Mouse (Mus musculus) gastrocnemius, postnatal 14 days (tissue): ENCODE data around the gene Sema3f. TPM values are rescaled to one million over a fixed set of nuclear protein-coding genes. Genes with fewer than 3 reads are reported as not detected.

Source experiments
- DNase-seq: peaks from one replicate; pipeline ENCODE4 v3.0.0; 2021; ENCODE audit warnings: mixed read lengths
- intact Hi-C: fragments of 180-260 bp; cut with DNase I; formaldehyde crosslinking; loops from one replicate; pipeline ENCODE4 v1.15.1; 2025; ENCODE audit warnings: low total_unique reads
- total RNA-seq, 2 experiments: library from RNA; stranded (reverse); gene quantifications; 2 replicates each; pipeline ENCODE4 v1.2.3; 2021

Gene Sema3f
- total RNA-seq, 2 experiments from 2014 or later = 8.4 to 10.6 TPM

DNA sequence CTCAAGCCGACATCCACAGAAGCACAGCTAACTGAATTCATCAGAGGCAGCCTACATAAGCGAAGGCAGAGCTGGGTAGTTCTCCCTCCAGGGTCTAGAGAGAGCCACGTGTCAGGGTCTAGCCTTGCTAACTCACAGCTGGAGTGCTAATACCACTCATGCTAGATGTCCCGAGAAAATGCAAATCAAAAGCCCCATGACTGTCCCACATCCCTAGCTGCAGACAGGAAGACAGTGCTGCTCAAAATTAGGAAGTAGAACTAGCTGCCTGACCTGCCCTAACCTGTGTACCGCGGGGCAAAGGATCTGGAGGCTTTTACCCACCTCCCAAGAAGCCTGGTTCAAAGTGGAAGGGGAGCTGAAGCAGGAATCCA lies 14.2 kb downstream of the Sema3f start:
- DNase-seq = no peak
- intact Hi-C loops = no loop called here

DNA sequence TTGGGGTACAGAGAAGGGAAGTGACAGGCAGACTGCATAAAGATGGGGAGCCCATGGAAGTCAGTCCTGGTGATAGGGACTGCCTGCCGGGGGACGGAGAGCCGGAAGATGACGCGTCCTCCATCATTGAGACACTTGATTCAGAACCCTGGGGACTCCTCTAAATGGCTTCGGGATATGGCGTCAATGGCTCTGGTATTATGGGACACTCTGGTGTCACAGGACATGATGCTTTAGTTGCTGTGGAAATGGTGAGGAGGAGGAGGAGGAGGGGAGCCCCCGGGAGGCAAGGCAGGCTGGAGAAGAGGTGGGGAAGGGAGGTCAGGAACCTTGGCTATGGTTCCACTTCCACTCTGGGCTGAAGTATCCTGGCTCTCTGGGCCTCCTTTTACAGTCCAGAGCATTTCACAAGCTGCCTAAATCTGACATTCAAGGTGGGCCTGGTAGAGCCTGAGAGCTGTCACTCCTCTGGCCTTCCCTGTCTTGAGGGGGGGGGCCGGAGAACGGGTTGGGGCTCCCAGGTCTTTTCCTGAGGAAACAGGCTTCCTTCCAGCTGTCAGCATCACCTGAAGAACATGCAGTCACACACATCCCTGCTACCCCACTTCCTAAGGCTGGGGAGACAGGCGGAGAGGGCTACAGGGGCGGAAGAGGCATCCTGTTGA lies 14.7 kb downstream of the Sema3f start:
- no peak for DNase-seq
- intact Hi-C loops = no loop called here

DNA sequence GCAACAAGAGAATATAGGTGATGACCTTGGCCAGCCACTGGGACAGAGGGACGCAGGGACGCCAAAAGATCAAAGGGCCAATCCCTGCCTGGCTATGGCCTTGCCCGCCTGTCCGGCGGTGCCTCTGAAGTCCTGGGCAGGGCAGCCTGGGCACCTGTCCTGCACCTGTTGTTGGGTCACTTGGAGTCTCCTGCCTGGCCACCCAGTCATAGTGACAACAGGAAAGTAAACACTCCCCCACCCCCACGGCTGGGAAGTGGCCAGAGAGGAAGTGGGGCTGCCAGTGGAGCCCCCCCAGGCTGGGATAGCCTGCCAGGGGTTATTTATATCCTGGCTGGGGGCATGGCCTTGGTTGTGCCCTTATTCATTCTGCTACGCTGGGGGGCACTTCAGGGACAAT lies 15.6 kb downstream of the Sema3f start:
- intact Hi-C loops = no loop called here
- peak; percentile 54 for DNase-seq

DNA sequence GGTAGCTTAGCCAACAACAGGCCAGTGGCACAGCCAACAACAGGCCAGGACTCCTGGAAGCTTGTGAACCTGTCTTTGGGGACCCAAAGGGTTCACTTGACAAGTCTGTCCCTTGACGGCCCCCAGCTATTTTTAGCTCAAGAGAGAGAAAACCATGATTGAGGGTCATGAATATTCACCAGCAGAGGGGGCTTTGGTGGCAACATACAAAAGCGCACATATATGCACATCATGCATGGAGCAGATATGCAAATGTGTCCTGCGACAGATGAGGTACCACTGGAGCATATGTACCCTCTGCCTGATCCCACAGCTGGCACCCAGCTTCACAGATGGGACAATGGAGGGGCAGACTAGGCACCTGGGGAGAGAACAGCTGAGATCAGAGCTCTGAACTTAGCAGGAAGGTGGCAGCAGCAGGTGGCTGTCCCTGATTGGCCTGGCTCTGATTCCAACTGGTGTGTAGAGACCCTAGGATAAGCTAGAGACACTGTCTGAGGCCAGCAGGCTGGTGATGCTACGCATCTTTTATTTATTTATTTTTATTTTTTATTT lies 16.8 kb downstream of the Sema3f start:
- intact Hi-C loops = no loop called here
- DNase-seq = no peak

DNA sequence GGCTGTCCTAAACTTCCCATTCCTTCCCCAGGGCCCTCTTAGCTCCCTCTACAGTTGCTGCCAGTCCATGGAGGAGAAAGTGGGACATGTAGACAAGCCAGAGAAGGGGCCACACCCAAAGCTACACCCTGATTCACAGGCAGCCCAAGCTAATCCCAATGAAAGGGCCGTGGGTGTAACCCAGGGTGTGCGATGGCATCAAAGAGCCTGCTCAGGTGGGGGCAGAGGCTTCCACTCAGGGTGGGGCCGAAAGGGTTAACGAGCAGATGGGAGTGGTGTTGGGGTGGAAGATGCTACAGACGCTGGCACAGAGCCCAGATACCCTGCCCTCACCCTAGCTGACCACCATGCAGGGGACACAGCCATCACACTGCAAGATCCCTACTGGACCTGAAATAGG lies 17.5 kb downstream of the Sema3f start:
- no peak for DNase-seq
- intact Hi-C loops = no loop called here

DNA sequence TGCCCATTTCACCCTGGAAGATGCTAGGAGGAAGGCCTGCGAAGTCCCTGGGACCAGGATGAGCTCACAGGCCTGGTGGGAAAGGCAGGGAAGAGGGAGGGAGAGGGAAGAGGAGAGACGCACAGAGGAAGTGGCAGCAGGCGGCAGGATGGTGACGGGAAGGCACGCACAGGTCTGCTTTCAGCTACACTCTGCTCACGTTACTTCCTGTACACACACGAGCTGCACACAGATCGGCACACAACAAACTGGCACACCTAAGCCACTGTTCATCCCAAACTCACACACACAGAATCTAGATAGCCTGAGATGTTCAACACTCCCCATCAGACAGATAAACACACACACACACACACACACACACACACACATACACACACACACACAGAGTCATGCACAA lies 19.9 kb downstream of the Sema3f start:
- intact Hi-C loops = no loop called here
- no peak for DNase-seq

DNA sequence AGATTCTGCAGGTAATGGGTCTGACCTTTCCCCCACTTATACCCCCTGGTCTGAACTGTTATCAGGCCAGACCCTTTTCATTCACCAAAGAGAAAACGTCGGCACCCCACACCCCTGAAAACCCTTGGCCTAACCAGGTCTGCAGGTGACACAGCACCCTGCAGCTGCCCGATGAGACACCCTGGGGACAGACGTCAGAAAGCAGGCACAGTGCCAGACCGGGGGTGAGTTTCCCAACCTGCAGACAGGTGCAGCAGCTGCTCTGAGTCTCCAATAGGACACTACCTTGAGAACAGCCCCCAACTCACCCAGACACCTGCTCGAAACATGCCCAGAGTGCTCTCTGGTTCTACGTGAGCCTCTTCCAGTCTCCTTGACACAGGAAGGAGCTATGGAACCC lies 21.3 kb downstream of the Sema3f start:
- DNase-seq = no peak
- intact Hi-C loops = loop anchor here (2.0 kb wide), 1 partner anchor 48 kb away; no protein-coding TSS in a partner anchor

DNA sequence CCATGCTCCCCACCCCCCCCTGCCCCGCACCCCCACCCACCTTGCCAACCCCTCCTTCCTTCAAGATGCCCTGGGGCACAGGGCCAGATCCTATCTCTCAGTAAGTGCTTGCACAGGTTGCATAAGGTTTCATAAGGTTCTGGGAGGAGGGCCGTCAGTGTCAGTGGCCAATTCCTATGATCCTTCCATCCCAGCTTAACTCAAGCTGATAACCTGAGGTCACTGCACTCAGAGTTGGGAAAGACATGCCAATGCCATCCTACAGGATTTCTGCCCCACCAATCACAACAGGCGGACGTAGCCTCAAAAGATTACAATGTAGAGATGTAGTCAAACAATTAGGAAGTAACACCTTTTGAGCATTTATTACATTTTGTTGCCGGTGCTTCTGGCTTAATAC lies 21.9 kb downstream of the Sema3f start:
- no peak for DNase-seq
- intact Hi-C loops = loop anchor here (2.0 kb wide), 1 partner anchor 48 kb away; no protein-coding TSS in a partner anchor

DNA sequence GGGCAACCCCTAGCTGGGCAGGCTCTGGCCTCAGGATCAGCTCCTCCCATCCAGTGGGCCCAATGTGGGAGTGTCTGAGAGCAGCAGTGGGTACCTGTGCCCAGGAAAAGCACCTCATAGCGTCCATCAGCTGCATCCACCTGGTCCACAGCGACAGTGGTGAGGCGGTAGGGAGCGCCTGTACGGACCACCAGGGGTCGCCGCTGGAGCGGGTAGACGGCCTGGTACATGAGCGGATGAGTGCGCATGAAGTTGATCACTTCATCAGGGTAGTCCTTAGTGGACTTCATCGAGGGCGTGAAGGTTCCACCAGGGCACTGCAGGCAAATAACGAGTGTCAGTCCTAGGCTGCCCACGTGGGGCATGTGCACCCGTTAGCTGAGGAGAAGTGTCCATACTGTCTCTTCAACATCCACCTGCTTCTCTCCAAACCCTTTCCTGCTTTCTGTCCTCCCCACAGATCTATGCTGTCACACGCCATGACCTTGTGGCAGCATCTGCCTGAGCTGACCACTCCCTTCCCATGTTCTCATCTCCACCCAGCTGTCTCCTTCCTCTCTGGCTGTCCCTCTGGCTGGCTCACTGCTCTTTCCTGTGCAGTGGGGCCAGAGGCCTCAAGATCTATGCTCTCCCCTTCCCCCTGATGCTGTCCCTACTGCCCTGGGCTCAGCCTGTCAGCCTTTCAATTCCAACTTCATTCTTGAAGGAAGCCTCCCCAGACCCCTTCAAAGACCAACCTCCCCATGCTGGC lies 24.9 kb downstream of the Sema3f start:
- peak; percentile 70 for DNase-seq
- intact Hi-C loops = no loop called here

DNA sequence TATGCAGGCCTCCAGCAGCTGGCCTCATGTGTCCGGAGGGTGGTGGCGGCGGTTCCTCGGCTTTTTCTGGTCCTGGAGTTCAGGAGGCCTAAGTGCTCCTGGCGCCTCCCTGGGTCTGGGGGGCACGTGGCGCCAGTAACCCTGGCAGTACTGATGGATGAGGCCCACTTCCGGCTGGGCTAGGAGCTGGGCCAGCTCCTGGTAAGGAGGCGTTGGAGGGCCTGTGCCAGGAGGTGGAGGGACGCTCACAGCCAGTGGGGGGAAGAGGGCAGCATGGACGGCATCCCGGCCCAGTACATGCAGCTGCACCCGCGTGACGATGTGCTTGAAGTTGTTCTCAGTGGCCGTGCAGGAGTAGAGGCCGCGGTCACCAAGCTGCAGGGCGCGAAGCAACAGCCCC lies 27.9 kb downstream of the Sema3f start:
- DNase-seq = no peak
- intact Hi-C loops = no loop called here

DNA sequence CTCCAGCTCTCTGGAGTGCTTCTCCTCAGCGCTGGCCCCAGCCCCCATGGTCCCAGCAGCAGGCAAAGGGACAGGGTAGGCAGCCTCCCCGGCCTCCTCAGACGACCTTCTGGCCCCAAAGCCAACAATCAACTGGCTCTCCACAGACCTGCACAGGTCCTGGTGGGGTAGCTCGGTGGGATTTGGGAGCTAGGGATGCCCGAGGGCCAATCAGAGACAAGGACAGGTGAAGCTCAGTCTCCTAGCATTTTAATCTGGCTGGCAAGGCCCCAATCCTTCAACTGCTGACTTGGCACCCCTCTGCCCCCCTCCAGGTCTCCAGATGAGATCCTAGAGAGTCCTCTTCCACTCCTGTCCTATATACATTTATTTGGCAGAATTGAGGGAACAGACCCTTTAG lies 30.8 kb downstream of the Sema3f start, which contains the start of gene Gnat1:
Gene Gnat1, minus strand, starts transcription at position 212 of the 400 bp plus-strand sequence.
- DNase-seq = no peak
- intact Hi-C loops = loop anchor here (5.0 kb wide), 1 partner anchor 77 kb away; no protein-coding TSS in a partner anchor

DNA sequence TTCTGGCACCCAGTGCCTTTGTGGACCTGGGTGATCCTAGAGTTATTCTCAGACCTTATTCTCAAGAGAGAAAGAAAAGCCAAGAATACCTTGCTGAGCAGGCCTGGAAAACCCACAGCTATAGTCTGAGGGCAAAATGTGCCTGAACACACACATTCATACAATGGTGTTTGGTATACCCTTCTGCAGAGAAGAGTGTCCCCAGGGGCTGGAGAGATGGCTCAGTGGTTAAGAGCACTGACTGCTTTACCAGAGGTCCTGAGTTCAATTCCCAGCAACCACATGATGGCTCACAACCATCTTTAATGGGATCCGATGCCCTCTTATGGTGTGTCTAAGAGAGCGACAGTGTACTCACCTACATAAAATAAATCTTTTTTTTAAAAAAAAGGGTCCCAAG lies 31.4 kb downstream of the Sema3f start:
- intact Hi-C loops = loop anchor here (5.0 kb wide), 1 partner anchor 77 kb away; no protein-coding TSS in a partner anchor
- no peak for DNase-seq

DNA sequence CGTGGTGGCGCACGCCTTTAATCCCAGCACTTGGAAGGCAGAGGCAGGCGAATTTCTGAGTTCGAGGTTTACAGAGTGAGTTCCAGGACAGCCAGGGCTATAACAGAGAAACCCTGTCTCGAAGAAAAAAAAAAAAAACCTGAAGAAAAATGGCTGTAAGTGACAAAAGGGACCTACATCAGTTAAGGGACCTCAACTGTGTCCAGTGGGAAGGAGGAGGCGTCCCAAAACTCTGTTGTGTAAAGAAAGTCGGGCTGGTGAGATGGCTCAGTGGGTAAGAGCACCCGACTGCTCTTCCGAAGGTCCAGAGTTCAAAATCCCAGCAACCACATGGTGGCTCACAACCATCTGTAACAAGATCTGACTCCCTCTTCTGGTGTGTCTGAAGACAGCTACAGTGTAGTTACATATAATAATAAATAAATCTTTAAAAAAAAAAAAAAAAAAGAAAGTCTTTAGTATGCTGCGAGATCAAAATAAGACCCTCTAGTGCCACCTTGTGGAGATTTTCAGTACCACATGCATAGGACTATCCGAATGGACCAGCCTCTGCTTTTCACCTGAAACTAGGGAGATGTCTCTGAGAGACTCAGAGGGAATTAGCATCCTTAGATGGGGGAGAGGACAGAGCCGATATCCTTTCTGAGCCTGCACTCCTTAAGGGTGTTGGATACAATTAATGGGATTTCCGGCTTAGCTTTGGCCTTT lies 32.3 kb downstream of the Sema3f start:
- intact Hi-C loops = loop anchor here (5.0 kb wide), 1 partner anchor 76 kb away; no protein-coding TSS in a partner anchor
- peak; percentile 64 for DNase-seq

DNA sequence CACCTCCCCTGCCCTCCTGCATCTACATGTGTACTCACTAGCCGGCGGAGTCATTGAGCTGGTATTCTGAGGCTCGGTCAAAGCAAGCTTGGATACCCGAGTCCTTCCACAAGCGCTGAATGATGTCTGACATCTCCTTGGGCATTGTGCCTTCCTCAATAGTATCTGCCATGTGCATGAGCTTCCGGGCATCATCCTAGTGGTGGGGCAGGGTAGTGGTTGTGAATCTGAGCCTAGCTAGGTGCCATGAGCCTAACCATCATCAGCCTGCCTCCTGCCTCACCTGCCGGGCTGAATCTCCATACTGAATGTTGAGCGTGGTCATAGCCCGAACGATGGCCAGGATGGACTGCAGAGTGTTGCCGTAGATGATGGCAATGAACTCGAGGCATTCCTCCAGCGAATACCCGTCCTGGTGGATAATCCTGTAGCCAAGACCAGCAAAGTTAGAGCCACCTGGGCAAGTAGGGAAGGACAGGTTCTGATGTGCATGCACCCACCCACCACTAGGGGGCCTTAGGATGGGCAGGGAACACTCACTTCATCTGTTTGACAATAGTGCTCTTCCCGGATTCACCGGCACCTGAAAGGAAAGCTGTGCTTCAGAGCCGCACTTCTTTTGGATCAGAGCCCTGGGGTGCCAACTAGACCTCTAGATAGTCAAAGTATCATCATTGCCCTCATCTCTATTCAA lies 33.0 kb downstream of the Sema3f start:
- intact Hi-C loops = loop anchor here (5.0 kb wide), 1 partner anchor 75 kb away; no protein-coding TSS in a partner anchor
- DNase-seq = no peak

DNA sequence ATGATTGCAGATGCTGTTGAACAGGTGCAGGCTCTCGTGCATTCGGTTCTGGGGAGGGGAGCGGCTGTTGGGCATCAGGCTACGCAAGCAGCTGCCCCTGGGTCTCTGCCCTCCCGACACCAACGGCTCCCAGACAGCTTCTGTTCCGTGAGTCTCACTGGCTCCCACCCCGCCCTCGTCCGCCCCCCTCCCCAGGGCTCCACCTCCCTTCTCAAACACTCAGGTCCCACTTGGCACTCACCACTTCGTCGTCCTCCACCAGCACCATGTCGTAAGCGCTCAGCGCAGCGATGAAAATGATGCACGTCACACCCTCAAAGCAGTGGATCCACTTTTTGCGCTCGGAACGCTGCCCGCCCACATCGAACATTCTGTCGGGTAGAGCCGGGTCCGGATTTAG lies 34.0 kb downstream of the Sema3f start:
- intact Hi-C loops = loop anchor here (5.0 kb wide), 1 partner anchor 74 kb away; no protein-coding TSS in a partner anchor
- DNase-seq = no peak

DNA sequence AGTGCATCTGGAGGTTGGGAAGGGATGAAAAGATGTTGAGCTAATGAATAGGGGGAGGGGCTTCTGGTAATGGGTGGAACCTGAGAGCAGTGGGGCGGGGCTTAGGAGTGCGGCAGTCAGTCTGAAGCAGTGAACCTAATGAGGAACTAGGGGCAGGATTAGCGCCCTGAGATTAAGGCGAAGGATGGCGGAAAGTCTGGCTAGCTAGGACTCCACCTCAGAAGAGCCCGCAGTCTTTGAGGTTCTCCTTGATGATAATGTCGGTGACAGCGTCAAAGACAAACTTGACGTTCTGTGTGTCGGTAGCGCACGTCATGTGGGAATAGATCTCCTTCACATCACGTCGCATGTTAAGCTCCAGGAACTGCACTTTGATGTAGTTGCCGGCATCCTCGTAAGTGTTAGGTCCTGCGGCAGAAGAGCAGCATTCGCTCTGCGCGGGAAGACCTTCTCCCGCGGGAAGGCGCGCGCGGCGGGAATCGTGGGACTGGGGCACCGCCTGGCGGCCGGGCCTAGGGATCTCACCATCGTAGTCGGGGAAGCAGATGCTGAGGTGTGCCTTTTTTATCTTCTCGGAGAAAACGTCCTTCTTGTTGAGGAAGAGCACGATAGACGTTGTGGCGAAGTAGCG lies 34.5 kb downstream of the Sema3f start:
- intact Hi-C loops = loop anchor here (2.0 to 5.0 kb wide), 2 partner anchors 27 to 73 kb away; no protein-coding TSS in a partner anchor
- peak; percentile 80 for DNase-seq

DNA sequence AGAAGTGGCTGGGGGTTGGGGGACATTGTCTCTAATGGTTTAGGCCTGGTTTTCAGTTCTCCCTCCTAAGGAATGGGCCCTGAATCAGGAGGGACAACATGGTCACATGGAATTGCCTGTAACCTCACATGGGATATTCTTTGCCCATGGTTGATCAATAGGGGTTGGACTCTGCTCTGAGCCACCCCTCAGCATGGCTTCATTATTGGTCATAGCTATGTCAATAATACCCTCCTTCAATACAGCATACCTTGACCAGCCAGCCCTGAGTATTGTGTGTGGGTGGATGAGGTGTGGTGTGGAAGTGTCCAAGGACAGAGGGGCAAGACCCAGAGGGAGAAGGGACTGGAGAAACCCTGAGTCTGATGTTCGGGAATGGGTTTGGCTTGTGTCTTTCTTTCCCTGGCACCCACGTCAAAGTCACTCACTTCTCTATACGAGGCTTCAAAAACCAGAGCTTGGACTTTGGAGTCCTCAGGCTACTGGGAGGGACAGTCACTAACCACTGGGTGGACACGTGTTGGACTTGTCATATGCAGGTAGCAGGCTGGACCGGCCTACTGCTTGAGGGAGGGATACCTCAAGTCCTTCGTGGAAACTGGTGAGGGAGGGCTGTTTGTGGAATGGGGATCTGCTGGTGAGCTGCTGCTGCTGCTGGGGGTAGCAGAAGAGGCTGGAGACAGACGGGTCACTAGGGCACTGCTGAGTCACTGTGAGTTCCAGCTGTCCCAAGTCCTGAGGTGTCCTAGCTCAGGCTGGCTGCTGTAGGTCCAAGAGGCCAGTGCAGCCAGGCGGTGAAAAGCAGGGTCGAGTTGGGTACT lies 35.5 kb downstream of the Sema3f start:
- intact Hi-C loops = loop anchor here (2.0 to 5.0 kb wide), 2 partner anchors 26 to 73 kb away; no protein-coding TSS in a partner anchor
- no peak for DNase-seq

DNA sequence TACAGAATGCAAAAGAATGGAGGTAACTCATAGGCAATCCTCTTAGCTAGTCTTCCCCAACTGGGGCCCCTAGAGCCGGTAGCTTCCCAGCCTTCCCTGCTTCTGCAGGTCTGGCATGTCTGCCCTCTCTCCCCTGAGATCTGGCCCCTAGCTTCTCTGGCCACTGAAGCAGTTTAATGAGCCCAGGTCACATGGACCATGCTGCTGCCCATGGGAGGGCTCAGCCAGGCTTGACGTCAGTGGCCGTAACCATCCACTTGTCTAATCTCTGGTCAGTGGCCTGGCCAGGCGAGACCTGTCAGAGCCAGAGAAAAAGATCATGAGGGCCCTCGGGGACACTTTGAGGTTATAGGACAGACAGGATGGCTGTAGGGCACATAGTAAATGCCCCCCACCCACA lies 40.0 kb downstream of the Sema3f start:
- intact Hi-C loops = no loop called here
- peak; percentile 59 for DNase-seq
